Mouse (Mus musculus) right cerebral cortex, adult 18-20 months (tissue): ENCODE data around the gene Armc2.

Experiments used
- DNase-seq: peaks from one replicate; pipeline ENCODE4 v3.0.0; 2022; ENCODE audit warnings: mixed read lengths

Armc2 gene

DNA sequence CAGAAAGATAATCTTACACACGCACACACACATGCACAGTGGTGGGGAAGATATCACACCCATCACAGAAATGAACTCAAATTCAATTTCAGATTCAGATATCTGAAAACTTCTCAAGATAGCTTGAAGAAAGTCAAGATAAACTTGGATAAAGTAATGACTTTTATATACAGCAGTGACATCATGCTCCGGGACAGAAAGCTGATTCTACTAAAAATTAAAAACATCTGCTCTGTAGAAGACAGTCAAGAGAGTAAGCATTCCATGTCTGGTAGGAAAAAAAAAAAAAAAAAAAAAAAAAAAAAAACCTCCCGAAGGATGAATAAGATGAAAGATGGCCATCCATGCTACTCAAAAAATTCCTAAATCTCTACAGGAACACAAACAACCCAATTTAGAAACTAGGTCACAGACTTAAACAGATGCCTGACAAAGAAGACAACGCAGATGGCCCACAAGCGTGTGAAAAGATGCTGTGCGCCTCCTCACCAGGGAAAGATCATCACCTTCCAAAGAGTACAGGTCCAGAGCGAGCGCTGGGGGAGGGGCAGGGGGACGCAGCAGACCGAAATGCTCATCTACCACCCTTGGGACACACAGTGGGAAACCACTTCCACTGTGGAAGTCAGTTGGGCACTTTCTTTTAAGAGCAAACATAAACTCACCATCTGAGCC is 7.3 kb downstream of the Armc2 start:
- peak; percentile 64 for DNase-seq

DNA sequence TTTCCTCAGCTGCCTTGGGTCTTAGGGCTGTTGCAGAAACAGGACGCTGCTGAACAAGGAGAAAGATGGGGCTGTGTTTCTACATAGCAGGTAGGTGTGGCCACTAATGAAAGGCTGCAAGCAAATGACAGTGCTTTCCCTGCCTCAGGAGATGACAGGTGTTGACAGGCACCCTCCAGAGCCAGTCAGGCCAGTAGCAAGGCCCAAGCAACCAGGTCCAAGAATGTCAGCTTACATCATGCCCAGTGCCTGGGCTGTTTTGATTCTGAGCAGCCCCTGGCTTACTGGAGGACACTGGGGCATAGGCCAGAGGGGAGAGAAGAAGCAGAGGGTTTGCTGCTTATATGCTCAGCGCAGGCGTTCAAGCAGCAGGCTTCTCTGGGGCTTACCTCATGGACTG is 13.0 kb downstream of the Armc2 start:
- no peak for DNase-seq

DNA sequence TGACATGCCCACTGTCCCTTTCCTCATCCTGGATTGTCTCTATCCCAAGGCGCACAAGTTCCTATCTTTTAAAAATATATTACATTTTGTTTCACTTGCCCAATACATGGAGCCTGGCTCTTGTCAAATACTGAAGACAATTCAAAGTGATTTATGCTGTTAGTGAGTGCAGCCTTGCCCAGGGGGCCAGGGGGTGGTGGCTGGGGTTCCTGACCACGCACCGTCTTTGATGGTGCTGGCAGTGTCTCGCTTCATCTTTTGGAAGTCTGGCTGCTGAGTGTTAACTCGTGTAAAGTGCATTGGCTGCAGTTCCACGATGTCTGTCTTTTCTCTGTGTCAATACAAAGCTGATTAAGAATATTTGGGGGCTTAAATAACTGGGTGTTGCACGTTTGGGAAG is 13.6 kb downstream of the Armc2 start:
- no peak for DNase-seq

DNA sequence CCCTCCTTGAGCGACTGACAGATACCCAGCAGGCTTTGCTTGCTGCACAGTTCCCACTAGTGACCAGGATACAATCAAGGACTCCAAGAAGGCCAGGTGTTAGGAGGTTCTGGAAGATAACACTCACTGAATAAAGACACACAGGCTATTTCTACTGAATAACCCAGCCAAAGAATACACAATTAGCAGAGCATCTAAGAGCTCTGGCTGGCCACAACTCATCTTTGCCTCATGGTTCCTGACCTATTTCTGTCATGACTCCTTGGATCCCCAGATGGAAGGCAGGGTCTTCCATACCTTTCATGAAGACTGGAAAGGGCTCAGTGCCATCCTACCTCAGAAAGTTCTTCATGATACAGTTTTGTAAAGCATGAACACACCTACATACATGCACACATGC is 14.2 kb downstream of the Armc2 start:
- no peak for DNase-seq

DNA sequence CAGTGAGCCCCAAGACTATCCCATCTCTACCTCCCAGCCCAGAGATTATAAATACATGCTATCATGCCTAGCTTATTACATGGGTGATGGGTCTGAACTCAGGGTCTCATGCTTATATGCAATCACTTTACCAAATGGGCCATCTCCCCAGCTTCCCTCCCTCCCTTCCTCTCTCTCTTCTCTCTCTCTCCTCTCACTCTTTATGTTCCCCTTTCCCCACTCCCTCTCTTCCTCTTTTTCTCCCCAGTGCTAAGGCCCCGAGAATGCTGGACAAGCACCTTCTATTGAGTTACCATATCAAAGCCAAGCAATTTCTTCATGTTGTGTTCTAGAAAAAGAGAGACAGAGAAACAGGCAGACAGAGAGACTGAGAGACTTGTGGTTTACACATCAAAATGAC is 14.7 kb downstream of the Armc2 start:
- DNase-seq: no peak

DNA sequence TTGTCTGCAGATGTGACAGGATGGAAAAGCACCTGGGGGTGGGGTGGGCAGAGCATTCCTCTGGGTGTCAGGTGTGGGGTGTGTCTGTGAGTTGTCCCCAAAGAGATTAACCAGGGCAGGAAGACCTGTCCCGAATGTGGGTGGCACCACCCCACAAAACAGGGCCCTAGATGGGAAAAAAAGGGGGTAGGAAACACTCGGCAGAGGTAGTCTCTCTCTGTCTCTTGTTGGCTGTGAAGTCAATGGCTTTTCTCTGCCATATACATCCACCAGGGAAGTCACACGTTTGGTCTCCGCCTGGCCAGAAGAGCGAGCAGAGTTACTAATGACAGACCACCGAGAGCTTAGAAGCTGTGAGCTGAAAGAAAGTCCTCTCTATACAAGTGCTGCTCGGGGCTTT is 15.8 kb downstream of the Armc2 start:
- no peak for DNase-seq

DNA sequence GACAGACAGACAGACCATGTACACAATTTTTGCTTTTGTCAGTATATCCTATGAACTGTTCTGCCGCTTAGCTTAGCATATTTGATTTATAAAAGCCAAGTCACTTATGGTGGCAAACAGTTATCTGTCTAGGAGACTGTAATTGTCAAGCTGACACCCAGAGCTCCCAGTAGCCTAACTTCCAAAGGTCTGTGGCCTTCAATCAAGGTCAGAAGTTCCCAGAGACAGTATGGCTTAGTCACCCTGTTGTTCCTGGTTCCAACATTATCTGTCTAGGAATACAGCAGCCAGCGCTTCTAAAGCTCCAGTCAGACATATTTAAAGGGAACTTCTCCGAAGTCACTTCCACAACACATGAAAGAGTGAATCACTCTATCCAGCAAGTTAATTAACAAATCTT is 17.0 kb downstream of the Armc2 start:
- DNase-seq: no peak

DNA sequence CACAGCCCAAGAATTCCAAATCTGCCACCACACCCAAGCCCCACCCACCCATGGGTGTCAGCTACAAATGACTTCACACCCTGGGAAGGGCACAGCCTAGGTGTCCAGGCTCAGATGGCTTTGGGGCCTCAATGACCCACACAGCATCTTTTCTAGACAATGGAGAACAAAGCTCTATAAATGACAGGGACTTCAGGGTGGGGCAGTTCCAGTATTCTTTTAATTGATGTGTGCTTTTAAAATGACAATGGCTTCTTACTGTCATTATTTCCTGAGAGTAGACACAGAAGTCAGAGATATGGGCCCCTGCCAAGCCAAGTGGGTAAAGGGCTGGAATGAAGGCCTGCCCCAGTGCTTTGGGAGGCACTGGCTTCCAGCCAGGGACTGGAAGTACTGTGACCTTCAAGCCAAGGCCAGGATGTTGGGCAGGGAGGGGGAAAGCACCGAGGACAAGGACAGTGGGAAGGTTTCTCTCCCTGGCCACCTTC is 20.5 kb downstream of the Armc2 start:
- no peak for DNase-seq

DNA sequence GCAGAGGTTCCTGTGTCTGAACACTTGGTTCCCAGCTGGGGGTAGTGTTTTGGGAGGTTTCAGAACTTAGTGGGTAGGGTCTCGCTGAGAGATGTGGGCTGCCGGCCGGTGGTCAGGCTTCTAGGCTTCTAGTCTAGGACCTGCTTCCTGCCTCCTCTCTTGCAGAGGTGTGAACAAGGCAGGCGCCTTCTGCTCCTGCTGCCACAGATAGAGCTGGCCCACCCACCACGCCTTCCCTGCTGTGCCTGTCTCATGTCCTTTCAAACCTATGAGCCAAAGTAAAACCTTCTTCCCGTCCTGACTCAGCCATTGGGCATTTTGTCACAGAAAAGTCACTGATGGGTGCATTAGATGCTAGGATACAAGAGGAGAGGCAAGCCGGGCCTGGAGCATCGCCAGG is 22.1 kb downstream of the Armc2 start:
- DNase-seq: no peak

DNA sequence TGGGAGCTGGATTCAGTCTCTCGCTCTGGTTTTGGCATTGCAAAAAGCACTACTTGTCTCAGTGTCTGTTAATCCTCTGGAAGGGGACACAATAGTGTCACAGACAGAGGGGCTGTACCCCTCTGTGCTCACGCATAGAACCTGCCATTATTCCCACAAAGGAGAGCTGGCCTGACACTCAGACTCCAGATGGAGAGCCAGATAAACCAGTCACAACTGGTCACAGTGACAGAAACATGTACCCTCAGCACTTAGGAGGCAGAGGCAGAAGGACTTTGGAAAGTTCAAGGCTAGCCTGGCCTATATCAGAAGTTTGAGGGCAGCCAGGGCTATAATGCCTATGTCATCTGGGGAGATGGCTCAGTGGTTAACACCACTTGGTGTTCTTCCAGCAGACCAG is 23.2 kb downstream of the Armc2 start:
- DNase-seq: no peak

DNA sequence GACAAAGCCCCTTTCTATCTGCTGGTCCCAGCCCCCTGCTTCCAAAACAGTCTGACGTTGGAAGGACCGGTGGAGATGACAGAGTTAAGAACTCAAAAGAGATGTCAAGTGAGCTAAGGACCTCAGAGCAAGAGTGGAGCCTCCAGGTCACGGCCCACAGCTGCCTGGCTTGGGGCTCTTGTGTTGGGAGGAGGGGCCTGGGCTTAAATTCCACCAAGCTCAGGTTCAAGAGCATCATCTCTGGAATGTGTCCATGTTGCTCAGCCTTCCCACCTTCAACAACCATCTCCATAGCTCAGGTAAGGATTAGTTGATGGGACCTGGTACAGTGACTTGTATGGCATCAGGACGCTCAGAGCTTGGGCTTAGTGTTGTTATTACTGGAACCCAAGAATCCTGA is 23.7 kb downstream of the Armc2 start:
- DNase-seq: no peak

DNA sequence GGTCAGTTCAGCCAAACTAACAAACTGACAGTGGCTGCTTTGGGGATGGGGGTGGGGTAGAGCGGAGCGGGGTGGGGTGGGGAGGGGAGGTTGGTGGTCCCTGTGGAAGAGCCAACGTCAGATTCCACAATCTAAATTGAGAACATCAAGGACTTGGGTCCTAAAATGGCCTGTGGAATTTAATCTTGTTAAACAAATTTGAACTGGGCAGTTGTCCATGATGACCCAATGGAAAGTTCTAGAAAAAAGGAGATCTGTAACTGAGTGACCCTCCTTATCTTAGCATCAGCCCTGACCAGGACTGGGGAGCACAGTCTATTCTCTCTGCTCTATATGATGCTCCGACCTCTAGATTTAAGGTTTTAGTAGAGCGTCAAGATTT is 26.2 kb downstream of the Armc2 start:
- no peak for DNase-seq

DNA sequence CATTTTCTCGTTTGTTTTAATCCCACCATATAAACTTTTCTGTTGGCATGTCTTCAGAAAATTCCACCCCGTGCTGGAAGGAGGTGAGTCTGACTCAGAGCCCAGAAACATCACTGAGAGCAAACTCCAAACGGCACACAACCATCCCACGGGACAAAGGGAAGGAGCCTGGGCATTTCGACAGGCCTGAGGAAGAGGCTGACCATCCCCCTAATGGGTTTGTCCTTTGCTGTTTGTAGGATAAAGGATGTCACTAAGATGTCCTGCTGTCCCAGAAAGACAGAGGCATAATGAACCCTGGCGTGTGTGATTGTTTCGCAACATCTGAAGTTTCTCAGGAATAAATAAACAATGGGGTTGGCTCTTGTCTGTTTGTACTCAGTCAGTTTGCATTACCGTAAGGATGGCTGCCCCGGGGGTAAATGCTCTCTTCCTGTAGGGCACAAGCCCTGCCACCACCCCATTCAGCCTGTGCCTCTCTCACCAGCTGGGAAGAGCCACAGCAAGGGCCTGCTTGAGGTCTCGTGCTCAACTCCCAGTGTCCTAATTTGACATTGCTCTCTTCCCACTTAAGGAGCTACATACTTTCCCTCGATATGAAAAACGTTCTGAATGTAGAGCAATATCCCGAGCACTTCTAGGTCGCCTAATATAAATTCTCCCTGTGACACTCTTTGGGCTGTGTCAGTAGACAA is 26.7 kb downstream of the Armc2 start:
- no peak for DNase-seq

DNA sequence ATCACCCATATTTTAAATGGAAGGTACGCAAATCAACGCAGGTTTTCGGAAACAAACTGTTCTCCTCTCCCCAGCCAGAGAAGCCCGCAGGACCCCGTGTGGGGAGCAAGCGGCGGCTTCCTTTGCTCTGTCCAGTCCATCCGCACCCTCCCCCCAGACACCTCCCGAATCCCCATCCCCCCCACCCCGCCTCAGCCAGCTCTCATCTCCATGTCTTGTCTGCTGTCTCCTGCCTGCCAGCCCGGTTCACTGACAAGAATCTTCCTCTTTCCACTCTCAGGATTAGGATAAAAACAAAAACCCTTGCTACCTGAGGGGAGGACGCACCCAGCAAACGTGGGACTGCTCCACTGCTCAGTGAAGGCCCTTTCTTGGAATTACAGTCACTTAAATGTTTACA is 27.3 kb downstream of the Armc2 start:
- DNase-seq: no peak

DNA sequence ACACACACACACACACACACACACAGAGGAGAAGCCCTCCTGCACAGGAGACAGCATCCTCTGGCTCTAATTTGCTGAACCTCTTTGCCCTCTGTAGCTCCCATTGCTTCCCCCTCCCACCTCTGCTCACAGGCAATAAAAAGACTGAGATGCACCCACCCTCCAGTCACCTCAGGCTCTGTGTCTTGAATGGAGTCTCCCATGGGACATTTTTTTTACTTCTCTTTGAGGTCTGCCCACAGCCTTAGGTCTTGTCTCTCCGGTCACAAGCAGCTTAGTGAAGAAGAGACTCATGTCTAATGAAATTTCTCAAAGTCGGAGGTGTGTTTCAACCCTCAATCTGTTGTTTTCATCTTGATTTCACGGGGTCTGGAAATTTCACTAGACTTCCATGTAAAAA is 29.3 kb downstream of the Armc2 start:
- no peak for DNase-seq

DNA sequence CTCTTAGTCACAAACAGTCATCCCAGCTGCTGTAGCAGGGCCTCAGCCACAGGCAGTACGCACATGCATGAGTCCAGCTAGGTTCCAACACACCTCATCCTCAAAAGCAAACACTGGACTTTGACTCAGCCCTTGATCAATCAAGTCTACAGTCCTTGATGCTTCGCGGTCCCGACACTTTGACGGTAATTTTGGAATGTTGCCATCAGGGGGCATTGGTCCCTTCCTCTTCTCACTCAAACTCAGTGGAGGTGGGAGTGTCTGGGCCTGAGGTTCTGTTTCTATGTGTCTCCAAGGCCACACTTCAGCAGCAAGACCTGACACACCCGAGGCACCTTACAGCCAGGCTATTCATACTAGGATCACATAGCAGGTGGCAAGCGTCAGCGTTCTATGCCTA is 32.1 kb downstream of the Armc2 start:
- DNase-seq: no peak

DNA sequence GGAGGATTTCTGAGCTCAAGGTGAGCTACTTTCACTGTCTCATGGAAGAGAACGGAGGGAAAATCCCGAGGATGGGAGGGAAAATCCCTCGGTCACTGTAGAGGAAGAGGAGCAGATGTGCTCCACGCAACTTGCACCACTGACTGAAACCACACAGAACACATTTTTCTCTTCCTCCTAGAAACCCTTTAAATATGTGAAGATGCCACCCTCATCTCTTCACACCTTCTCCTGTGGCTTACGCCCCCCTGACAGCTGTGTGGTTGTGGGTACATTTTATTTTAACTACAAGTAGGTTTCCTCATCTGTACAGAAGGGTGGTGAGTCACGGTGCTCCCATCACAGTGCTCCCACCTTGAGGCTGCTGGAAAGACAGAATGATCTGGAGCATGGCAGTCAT is 34.0 kb downstream of the Armc2 start:
- peak; percentile 81 for DNase-seq

DNA sequence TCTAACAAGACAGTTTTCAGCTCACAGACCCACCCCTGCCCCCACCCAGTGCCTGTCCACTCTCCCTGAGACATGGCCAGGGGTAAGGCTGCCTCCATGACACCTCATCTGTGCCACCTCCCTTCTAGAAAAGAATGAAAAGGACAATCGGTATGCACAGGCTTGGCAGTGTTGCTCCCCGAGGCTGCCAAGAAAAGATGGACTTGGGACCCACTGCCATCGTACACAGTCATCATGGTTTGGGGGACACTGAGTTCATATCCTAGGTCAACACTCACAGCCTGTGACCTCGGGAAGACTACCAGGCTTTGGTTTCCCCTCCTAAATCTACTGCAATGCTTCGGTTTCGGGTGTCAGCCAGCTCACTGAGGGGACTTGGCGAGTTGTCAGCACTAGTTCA is 35.4 kb downstream of the Armc2 start:
- no peak for DNase-seq

DNA sequence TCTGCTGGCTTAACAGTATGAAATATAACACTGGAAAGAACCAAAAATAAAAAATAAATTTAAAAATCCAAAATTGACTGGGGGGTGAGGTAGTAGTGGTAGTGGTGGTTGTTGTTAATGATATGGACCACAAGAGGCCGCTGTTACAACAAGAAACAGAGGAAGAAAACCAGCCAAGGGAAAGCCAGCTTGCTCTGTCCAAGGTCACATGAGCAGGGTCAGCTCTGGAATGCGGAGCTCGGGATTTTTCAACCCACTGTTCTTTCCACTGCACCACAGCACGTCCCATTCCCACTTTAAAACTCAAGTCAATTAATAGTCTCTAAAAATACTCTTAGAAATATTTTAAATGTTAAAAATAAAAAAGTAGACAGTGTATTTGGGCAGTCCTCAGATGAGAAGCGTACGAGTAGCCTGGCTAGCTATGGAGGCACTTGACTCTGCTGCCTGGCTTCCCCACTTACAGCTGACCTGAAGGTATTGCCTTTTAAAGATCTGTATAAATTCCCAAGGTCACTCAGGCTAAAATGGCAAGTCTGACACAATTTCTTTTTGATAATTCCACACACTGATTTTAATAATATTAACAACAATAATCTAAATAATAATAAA is 37.4 kb downstream of the Armc2 start:
- peak; percentile 73 for DNase-seq

DNA sequence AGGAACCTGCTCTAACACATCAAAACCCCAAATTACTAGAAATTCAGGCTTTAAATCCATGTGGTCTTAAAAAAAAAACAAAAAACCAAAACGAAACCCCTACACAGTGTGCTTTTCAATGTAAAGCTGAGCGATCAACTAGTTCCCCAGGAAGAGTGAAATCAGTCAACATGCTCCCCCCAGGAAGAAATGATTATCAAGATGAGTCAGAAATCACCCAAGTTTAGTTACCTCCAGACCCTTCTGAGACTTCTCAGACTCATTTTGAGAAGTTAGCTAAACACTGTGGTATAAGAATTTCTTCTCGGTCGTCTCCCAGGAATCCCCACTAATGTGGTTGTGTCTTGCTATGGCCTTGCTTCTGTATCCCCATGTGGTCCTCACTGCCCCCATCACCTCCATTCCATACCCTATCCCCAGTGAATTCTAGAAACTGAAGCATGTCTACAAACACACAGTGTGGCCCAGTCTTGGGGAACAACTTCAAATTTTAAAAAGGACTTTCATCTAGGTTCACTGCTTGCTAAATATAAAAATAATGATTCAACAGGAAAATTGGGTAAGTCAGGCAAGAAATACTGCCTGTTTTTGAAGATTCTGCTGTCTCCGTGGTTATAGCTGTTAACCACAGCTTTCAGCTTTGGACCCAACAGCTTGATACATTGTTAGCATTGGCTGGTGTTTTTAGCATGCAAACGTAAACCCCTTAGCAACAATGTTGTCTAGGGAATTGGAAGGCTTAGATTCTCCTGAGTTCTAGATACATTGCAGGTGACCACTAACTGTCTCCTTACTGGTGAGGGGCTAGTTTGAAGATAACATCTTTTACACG is 39.6 kb downstream of the Armc2 start:
- no peak for DNase-seq

DNA sequence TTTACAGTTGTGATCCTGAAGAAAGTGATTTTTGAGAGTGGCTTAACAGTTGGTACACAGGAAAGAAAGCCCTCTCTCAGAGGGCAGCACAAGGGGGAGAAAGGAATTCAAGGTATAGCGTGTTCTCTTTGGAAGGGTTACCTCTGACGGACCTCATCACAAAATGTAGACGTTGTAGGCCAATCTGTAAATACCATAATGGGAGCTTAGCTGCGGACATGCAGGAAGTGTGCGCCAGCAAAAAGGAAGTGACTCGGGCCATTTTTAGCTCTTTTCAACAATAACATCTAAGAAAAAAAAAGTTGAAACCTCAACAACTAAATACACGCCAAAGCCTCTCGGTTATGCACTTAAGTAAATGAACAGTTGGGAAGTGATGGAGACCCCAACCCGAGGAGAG is 45.6 kb downstream of the Armc2 start:
- no peak for DNase-seq

DNA sequence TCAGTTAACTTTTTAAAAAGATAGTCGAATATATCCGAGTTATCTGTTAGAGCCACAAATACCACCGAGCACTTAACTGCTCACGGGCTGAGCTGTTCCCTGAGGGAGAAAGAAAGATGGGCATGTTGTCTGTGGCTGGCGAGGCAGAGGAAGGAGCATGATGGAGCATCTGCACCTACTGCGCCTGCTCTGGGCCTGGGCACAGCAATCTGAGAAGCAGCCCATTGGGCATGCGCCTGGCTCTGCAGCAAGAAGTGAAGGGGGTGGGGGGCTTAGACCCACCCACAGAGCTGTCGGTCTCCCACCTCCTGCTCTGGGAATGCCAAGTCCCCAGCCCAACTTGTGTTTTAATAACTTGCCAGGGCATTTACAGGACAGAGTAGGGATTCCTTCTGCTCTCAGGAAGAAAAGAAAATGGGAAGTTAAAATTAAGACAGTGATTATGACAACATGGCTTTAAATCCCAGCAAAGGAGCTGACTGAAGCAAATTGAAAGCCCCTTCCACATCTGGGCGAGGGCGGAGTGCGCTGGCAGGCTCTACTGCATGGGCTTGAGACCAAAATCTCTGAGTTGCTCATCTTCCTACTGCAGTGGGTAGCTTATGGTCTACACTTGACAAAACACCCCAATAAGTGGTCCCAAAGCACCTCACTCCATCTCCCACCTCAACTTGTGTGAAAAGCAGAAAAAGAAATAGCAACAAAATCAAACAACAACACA is 50.2 kb downstream of the Armc2 start:
- no peak for DNase-seq

DNA sequence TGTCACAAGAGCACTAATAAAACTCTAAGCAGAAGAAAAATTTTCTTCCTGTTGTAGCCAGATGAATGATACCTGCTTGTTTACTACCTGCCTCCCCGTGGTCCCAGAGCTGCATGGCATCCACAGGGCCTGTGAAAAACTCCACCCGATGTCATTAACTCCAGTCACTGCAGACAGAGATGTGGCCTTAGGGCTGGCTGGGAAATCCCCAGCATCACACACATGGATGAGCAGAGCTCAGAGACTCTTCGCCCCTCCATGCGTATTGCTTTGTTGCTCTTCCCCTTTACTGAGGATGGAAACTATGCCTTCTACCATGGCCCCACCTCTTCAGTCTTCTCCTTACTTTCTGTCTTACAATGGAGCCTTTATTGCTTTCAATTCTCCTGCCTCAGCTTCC is 55.5 kb downstream of the Armc2 start:
- DNase-seq: no peak
